Mouse (Mus musculus): ENCODE results near the gene Zscan4b. TPM values are rescaled to one million over a fixed set of nuclear protein-coding genes. Genes with fewer than 3 reads are reported as not detected.
"Not testable (repeated sequence)": the region's sequence is repeated elsewhere in the genome, so short reads cannot be mapped to it uniquely, and the experiment has no call there.

Zscan4b gene
- total RNA-seq (2021): not detected
- long read RNA-seq, experiment 1: 0 reads
- long read RNA-seq, experiment 2: 0 reads

GRCm38 (mm10) chr7:10904950-10905349 is at the start of gene Zscan4b:
TSS of gene Zscan4b (minus strand) at chr7:10905050.
- DNase-seq (ENCODE audit: low spot score in 2 of 2): not testable (repeated sequence)

Other genes starting within 250 kb of the Zscan4b start
- not detected for gene Nlrp4b, start 217.3 kb downstream of the Zscan4b start, total RNA-seq (2021)
- not detected for gene Vmn1r71, start 150.7 kb downstream of the Zscan4b start, total RNA-seq (2021)
- gene Zscan4c, start 100.7 kb upstream of the Zscan4b start, total RNA-seq (2021): not detected
- not detected for gene Zscan4-ps1, start 164.6 kb upstream of the Zscan4b start, total RNA-seq (2021)

Data from layer of hippocampus, postnatal 14 days (tissue).